Mouse (Mus musculus) erythroblast, embryonic 14.5 days (primary cell): ENCODE data around the gene Bckdk. TPM values are rescaled to one million over a fixed set of nuclear protein-coding genes. Genes with fewer than 3 reads are reported as not detected.
A peak's percentile ranks its signal among the peaks of the same experiment; 100 is the strongest.

Source experiments
- H3K27me3 ChIP-seq: 2 replicates; pipeline ENCODE4 v1.6.1; 2012; ENCODE audit warnings: inconsistent platforms; ENCODE audit not compliant: control insufficient read depth
- H3K36me3 ChIP-seq: 2 replicates; pipeline ENCODE4 v1.6.1; 2012; ENCODE audit warnings: mild to moderate bottlenecking, inconsistent platforms; ENCODE audit not compliant: control insufficient read depth
- H3K4me1 ChIP-seq: 2 replicates; pipeline ENCODE4 v1.6.1; 2012; ENCODE audit warnings: inconsistent platforms; ENCODE audit not compliant: control insufficient read depth
- H3K4me3 ChIP-seq: replicated peaks from 2 replicates; pipeline ENCODE3; 2012; ENCODE audit warnings: moderate library complexity, mild to moderate bottlenecking, inconsistent platforms
- H3K9me3 ChIP-seq: 2 replicates; pipeline ENCODE4 v1.6.1; 2012; ENCODE audit warnings: low read length, inconsistent platforms, mixed read lengths; ENCODE audit not compliant: control insufficient read depth
- GATA1 ChIP-seq: IDR thresholded peaks from 2 replicates; pipeline ENCODE4 v1.6.1; 2012; ENCODE audit warnings: low read length, inconsistent platforms, mixed read lengths
- TAL1 ChIP-seq: IDR thresholded peaks from 3 replicates; pipeline ENCODE4 v1.6.1; 2012; ENCODE audit warnings: low read length, inconsistent platforms, mixed read lengths
- polyA plus RNA-seq: library from polyadenylated mRNA; stranded (reverse); fragments of >175 nt; gene quantifications from 2 replicates; pipeline ENCODE4 v1.2.3, GENCODE M21; 2012

Gene Bckdk
- polyA plus RNA-seq, 1 experiment: 18.3 TPM

DNA sequence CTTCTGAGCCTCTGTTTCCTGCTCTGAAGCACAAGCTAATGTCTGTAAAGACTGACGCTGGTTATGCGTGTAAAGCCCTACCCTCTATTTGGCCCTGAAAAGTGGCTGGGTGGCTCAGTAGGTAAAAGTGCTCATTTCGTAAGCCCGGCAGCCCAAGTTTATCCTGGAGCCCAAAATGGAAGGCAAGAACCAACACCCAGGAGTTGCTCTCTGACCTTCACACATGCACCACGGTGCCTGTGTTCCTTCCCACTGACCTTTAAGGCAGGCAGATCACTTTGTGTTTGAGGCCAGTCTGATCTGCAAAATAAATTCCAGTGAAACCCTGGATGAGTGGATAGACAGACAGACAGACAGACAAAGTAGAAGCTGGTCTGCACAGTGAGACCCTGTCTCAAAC is 19.8 kb downstream of the Bckdk start:
- Histone ChIP-seq H3K27me3 (no peaks in the 10 kb centered on the region), H3K4me3 (no peak overlapping the region), H3K4me1 (peaks cover 16% of the 10 kb centered on the region), H3K9me3 (no peaks in the 10 kb centered on the region; the same call in 1 of the 2 replicates), H3K36me3 (peaks cover 76% of the 10 kb centered on the region)
- TF ChIP-seq TAL1 (no peak), GATA1 (no peak)

DNA sequence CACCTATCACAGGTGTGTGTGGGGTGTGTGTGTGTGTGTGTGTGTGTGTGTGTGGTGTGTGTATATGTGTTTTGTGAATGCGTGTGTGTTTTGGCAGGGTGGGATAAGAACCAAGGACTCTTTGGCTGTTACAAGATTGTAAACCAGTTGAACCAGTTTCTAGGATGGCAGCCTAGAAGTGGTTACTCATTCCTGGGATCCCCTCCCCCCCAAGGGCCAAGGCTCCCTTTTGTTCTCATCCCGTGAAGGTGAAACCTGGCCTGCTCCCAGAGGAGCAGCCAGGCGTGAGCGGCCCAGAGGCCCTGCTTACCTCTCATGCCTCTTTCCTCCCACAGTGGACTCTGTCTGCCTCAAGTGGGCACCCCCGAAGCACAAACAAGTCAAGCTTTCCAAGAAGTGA is 21.4 kb downstream of the Bckdk start:
- TF ChIP-seq TAL1: no peak
- no peak for TF ChIP-seq GATA1
- peaks cover 20% of the 10 kb centered on the region for H3K4me1 ChIP-seq
- peaks cover 64% of the 10 kb centered on the region for H3K36me3 ChIP-seq
- H3K4me3 ChIP-seq: no peak overlapping the region
- no peaks in the 10 kb centered on the region; the same call in 1 of the 2 replicates for H3K9me3 ChIP-seq
- peaks cover 7% of the 10 kb centered on the region for H3K27me3 ChIP-seq

DNA sequence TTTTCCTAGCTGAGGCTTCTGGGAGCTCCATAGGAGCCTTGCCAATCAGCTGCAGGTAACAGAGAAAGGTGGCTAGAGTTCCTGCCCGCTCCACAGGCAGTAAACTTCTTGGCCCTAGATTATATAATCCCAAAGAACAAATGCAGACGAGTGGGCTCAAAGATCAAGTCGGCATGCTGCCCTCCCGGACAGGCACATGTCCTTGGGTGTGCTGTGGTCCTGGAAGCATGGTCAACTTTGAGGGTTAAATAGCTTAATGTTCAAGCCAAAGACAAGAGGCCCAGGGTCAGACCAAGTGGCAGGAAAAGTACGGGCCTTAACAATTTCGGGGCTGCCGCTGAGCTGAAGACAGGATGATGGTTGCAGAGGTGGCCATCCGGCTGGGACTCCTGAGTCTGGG is 22.2 kb downstream of the Bckdk start:
- H3K36me3 ChIP-seq: peaks cover 59% of the 10 kb centered on the region
- no peak overlapping the region for H3K4me3 ChIP-seq
- peaks cover 7% of the 10 kb centered on the region for H3K27me3 ChIP-seq
- TF ChIP-seq TAL1: no peak
- TF ChIP-seq GATA1: no peak
- no peaks in the 10 kb centered on the region; the same call in 1 of the 2 replicates for H3K9me3 ChIP-seq
- H3K4me1 ChIP-seq: peaks cover 21% of the 10 kb centered on the region

GRCm38 (mm10) chr7:127926846-127927245 is 23.0 kb downstream of the Bckdk start:
- TF ChIP-seq TAL1 (no peak), GATA1 (no peak)
- Histone ChIP-seq H3K27me3 (peaks cover 7% of the 10 kb centered on the region), H3K36me3 (peaks cover 59% of the 10 kb centered on the region), H3K4me3 (no peak overlapping the region), H3K4me1 (peaks cover 22% of the 10 kb centered on the region), H3K9me3 (no peaks in the 10 kb centered on the region; the same call in 1 of the 2 replicates)

DNA sequence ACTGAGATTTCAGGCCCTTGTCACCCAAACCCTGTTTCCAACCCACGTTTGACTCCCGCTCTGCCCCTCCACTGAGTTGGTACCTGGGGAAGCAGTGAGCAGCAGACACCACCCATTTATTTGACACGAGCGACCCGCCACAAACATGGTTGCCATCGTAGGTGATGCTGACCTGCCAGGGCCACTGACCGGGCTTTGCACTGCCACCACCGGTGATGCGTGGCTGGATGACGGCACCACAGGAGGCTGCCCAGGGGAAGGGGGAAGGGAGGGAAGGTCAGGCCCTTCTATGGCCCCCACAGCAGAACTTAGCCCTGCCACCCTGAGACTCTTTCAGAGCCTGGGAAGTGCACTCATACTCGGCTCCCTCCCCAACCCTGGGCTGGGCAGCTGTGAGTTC is 23.8 kb downstream of the Bckdk start:
- Histone ChIP-seq H3K9me3 (no peaks in the 10 kb centered on the region; the same call in 1 of the 2 replicates), H3K27me3 (peaks cover 7% of the 10 kb centered on the region), H3K4me3 (no peak overlapping the region), H3K36me3 (peaks cover 50% of the 10 kb centered on the region), H3K4me1 (peaks cover 19% of the 10 kb centered on the region)
- TF ChIP-seq GATA1 (no peak), TAL1 (no peak)

GRCm38 (mm10) chr7:127928596-127928995 is 24.7 kb downstream of the Bckdk start:
- no peak overlapping the region for H3K4me3 ChIP-seq
- H3K27me3 ChIP-seq: peaks cover 7% of the 10 kb centered on the region
- TF ChIP-seq TAL1 (no peak), GATA1 (no peak)
- H3K4me1 ChIP-seq: peaks cover 21% of the 10 kb centered on the region
- no peaks in the 10 kb centered on the region for H3K9me3 ChIP-seq
- peaks cover 41% of the 10 kb centered on the region for H3K36me3 ChIP-seq

GRCm38 (mm10) chr7:127929923-127930322 is 26.0 kb downstream of the Bckdk start, which contains the start of gene Prss8:
Gene Prss8 (minus strand): TSS chr7:127930104.
- no peaks in the 10 kb centered on the region for H3K9me3 ChIP-seq
- H3K4me1 ChIP-seq: peaks cover 29% of the 10 kb centered on the region
- TF ChIP-seq TAL1 (no peak), GATA1 (no peak)
- peaks cover 7% of the 10 kb centered on the region for H3K27me3 ChIP-seq
- peaks cover 28% of the 10 kb centered on the region for H3K36me3 ChIP-seq
- peak within 1 kb of the TSS; percentile 53 for H3K4me3 ChIP-seq

- peaks cover 7% of the 10 kb centered on the region for H3K27me3 ChIP-seq
These were observed 26.8 kb downstream of the Bckdk start for GRCm38 (mm10) chr7:127930636-127931035.

DNA sequence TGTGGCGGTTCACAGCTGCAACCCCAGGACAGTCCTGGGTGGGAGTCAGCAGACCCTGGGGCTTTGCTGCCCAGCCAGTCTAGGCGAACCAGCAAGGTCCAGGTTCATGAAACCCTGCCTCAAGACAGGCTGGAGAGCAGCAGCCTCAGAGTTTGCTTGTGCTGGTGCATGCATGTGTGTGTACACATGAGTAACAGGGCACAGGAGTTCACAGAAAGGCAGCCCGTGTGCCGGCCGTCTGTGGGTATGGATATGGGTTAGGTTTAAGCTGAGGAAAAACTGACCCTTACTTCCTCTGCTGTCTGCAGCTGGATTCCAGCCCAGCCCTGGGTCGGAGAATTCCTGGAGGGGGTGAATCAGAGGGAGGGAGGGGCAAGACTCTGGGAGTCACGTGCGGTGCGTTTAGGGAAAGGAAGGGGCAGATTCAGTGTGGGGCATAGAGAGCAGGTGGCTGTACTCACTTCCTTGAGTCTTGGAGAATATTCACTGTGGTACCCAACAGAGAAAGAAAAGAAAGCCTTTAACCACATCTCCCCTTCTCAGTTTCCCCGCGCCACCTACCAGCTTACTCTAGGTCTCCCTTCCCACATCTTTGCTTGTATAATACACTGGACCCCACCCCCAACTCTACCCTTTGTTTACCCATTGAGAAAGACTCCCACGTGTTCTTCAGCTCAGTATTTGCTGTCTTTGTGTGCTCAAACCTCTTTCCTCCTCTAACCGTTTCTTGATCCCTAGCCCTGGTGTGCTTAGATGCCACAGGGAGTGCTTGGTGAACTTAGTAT is 27.7 kb downstream of the Bckdk start:
- Histone ChIP-seq H3K4me1 (peaks cover 45% of the 10 kb centered on the region), H3K36me3 (peaks cover 12% of the 10 kb centered on the region), H3K4me3 (no peak overlapping the region), H3K27me3 (peaks cover 7% of the 10 kb centered on the region), H3K9me3 (no peaks in the 10 kb centered on the region)
- no peak for TF ChIP-seq TAL1
- TF ChIP-seq GATA1: no peak

More at GRCm38 (mm10) chr7:127930636-127931035, 26.8 kb downstream of the Bckdk start:
- H3K4me3 ChIP-seq: no peak overlapping the region
- H3K36me3 ChIP-seq: peaks cover 21% of the 10 kb centered on the region
- H3K9me3 ChIP-seq: no peaks in the 10 kb centered on the region
- peaks cover 36% of the 10 kb centered on the region for H3K4me1 ChIP-seq
- TF ChIP-seq GATA1: no peak
- TF ChIP-seq TAL1: no peak
